Comparison of ENCODE assay signal across 7 mouse cellular contexts in genomic region chr11:116387086-116388071, GRCm38 (mm10). TPM values are rescaled to one million over a fixed set of nuclear protein-coding genes. Genes with fewer than 3 reads are reported as not detected.
A peak's percentile ranks its signal among the peaks of the same experiment; 100 is the strongest.
DNase-seq lines count a peak whose midpoint lies in the region; ATAC-seq and TF ChIP-seq lines count a peak whose summit lies in the region.

No protein-coding gene starts in this region.

- intact Hi-C loops in gastrocnemius, postnatal 14 days (cut with DNase I; ENCODE audit: low total_unique reads): no loop called here

- 0 out of 2 replicates have a peak overlapping the region, but pooled peaks have one; percentile 23 for H3K27ac ChIP-seq in neural tube, embryonic 12.5 days

- ATAC-seq in neural tube, embryonic 12.5 days (ENCODE audit: low FRiP score, low read depth): no peak

- H3K9ac ChIP-seq in neural tube, embryonic 12.5 days: peak overlapping the region; percentile 10; the same call in 1 of the 2 replicates

- H3K9me3 ChIP-seq in neural tube, embryonic 12.5 days: no peaks in the 10 kb centered on the region

- peak; percentile 74 for DNase-seq in Muller cell, postnatal 12 days (ENCODE audit: inconsistent ontology term)
- DNase-seq in brain, embryonic 14.5 days (ENCODE audit: low read depth): peak; percentile 45
- peak; percentile 37 for DNase-seq in gastrocnemius, postnatal 14 days
- DNase-seq in kidney, postnatal 4 days: peak; percentile 53 to 65
- DNase-seq in frontal cortex, postnatal 14 days (ENCODE audit: low spot score in 2 of 2): no peak
- DNase-seq in layer of hippocampus, adult 9-11 months: no peak

- WGBS in neural tube, embryonic 12.5 days: 19% methylated on average over 14 of the region's 16 CpGs

- peaks cover 5% of the 10 kb centered on the region; the same call in 1 of the 2 replicates for H3K36me3 ChIP-seq in neural tube, embryonic 12.5 days

- H3K4me3 ChIP-seq in neural tube, embryonic 12.5 days: no peak overlapping the region; the same call in 1 of the 2 replicates

- H3K4me2 ChIP-seq in neural tube, embryonic 12.5 days (replicated peaks): peak overlapping the region; percentile 47

- H3K27me3 ChIP-seq in neural tube, embryonic 12.5 days (replicated peaks): no peaks in the 10 kb centered on the region

- peaks cover 19% of the 10 kb centered on the region for H3K4me1 ChIP-seq in neural tube, embryonic 12.5 days

- no peak for TF ChIP-seq POLR2A in brain, embryonic 14.5 days (IDR thresholded peaks at IDR 0.05; ENCODE audit: borderline replicate concordance, extremely low read depth, insufficient read depth, insufficient read length, poor library complexity, severe bottlenecking)

- no peak for TF ChIP-seq CTCF in brain, embryonic 14.5 days (IDR thresholded peaks at IDR 0.05; ENCODE audit: borderline replicate concordance, extremely low read depth, insufficient read depth, insufficient read length)

RNA-seq across cellular contexts. Expression of gene Rnf157, which starts 25.5 kb away (rescaled TPM):
- 59.5 and 97.3 TPM in 2 replicates for polyA plus RNA-seq in brain, embryonic 14.5 days (2012; rRNA removed)
- 10 to 100 TPM; 38.3 to 48.7 TPM for total RNA-seq in gastrocnemius, postnatal 14 days (2021)
- 54.3 and 62.8 TPM in 2 replicates for polyA plus RNA-seq in neural tube, embryonic 12.5 days (2016; fragmentation: Nextera tagmentation; extraction: Ambion mirVana)

RNA-seq across cellular contexts. Expression of gene Ubald2, which starts 46.5 kb away (rescaled TPM):
- 203 and 296 TPM in 2 replicates for polyA plus RNA-seq in brain, embryonic 14.5 days (2012; rRNA removed)
- total RNA-seq in gastrocnemius, postnatal 14 days (2021): 10 to 100 TPM; 42.6 to 58.9 TPM
- 53.8 and 72.3 TPM in 2 replicates for polyA plus RNA-seq in neural tube, embryonic 12.5 days (2016; fragmentation: Nextera tagmentation; extraction: Ambion mirVana)

RNA-seq across cellular contexts. Expression of gene Foxj1, which starts 52.2 kb away (rescaled TPM):
- 22.2 and 29.7 TPM in 2 replicates for polyA plus RNA-seq in brain, embryonic 14.5 days (2012; rRNA removed)
- total RNA-seq in gastrocnemius, postnatal 14 days (2021): under 1 TPM; 0.22 to 0.27 TPM
- 7.1 and 7.3 TPM in 2 replicates for polyA plus RNA-seq in neural tube, embryonic 12.5 days (2016; fragmentation: Nextera tagmentation; extraction: Ambion mirVana)

Comparison
In these comparisons a context has a peak if more than half of its experiments do, and no peak if none do; other contexts are left out.
1. DNase-seq: peak in Muller cell, postnatal 12 days (single experiment), brain, embryonic 14.5 days (single experiment), gastrocnemius, postnatal 14 days (single experiment) and kidney, postnatal 4 days (2 of 2); none in frontal cortex, postnatal 14 days (0 of 2) and layer of hippocampus, adult 9-11 months (single experiment).